Mouse (Mus musculus) testis, adult 2 months (tissue): Measurements from ENCODE around the gene Tbrg4. TPM values are rescaled to one million over a fixed set of nuclear protein-coding genes. Genes with fewer than 3 reads are reported as not detected.
"Not testable (repeated sequence)": the region's sequence is repeated elsewhere in the genome, so short reads cannot be mapped to it uniquely, and the experiment has no call there.

Experiments
- H3K27ac ChIP-seq: fragments of 200-500 bp; 2 replicates; pipeline ENCODE4 v1.5.1; 2012; ENCODE audit warnings: low read depth, low read length; ENCODE audit not compliant: control insufficient read depth, insufficient read depth
- H3K27me3 ChIP-seq: fragments of 200-500 bp; 2 replicates; pipeline ENCODE4 v1.6.1; 2012; ENCODE audit warnings: mild to moderate bottlenecking, low read length, moderate library complexity; ENCODE audit not compliant: control insufficient read depth, insufficient read depth
- H3K36me3 ChIP-seq: fragments of 200-500 bp; 2 replicates; pipeline ENCODE4 v1.6.1; 2012; ENCODE audit warnings: mild to moderate bottlenecking, low read length; ENCODE audit not compliant: control insufficient read depth, insufficient read depth
- H3K4me1 ChIP-seq: fragments of 200-500 bp; 2 replicates; pipeline ENCODE4 v1.6.1; 2012; ENCODE audit warnings: low read length; ENCODE audit not compliant: control insufficient read depth, insufficient read depth
- H3K4me3 ChIP-seq: fragments of 200-500 bp; 2 replicates; pipeline ENCODE4 v1.5.1; 2012; ENCODE audit warnings: low read depth, mild to moderate bottlenecking, low read length, moderate library complexity, mixed read lengths; ENCODE audit not compliant: control insufficient read depth
- CTCF ChIP-seq: fragments of 200-500 bp; IDR thresholded peaks from 2 replicates; pipeline ENCODE4 v1.5.1; 2012; ENCODE audit warnings: low read depth, mild to moderate bottlenecking, inconsistent platforms, low read length, moderate library complexity; ENCODE audit not compliant: control insufficient read depth, insufficient read depth, insufficient replicate concordance
- POLR2A ChIP-seq: fragments of 200-500 bp; IDR thresholded peaks from 2 replicates; pipeline ENCODE4 v1.6.1; 2012; ENCODE audit warnings: low read depth, mild to moderate bottlenecking, inconsistent platforms, low read length, moderate library complexity; ENCODE audit not compliant: control insufficient read depth
- polyA plus RNA-seq: library from polyadenylated mRNA; depleted of rRNA; stranded (reverse); fragments of >200 nt; gene quantifications from 2 replicates; pipeline ENCODE4 v1.2.3, GENCODE M21; 2012

The Tbrg4 gene
- polyA plus RNA-seq, 1 experiment: 57.1 TPM

- peak within 1 kb of the TSS; percentile 68 for H3K4me3 ChIP-seq
- no peak within 1 kb of the TSS for H3K27ac ChIP-seq
- no peaks in the 10 kb centered on the region for H3K27me3 ChIP-seq
- H3K4me1 ChIP-seq: peaks cover 3% of the 10 kb centered on the region
- TF ChIP-seq CTCF (no peak), POLR2A (no peak)
- no peaks in the 10 kb centered on the region for H3K36me3 ChIP-seq
Measured at GRCm38 (mm10) chr11:6658271-6658670, 32.4 kb upstream of the Tbrg4 start, which contains the start of gene Ramp3. Ramp3 (plus strand) TSS chr11:6658521.

GRCm38 (mm10) chr11:6654903-6655302 is 29.0 kb upstream of the Tbrg4 start:
- Histone ChIP-seq H3K4me3 (no peak overlapping the region), H3K27ac (no peak overlapping the region), H3K36me3 (no peaks in the 10 kb centered on the region), H3K27me3 (no peaks in the 10 kb centered on the region), H3K4me1 (peaks cover 3% of the 10 kb centered on the region)
- TF ChIP-seq POLR2A: no peak
- peak; percentile 20; the same call in 1 of the 2 replicates for TF ChIP-seq CTCF

GRCm38 (mm10) chr11:6652978-6653377 is 27.1 kb upstream of the Tbrg4 start:
- H3K4me3 ChIP-seq, H3K27ac ChIP-seq, H3K4me1 ChIP-seq, H3K27me3 ChIP-seq, H3K36me3 ChIP-seq: not testable (repeated sequence)

GRCm38 (mm10) chr11:6650519-6650918 is 24.7 kb upstream of the Tbrg4 start:
- TF ChIP-seq CTCF (no peak), POLR2A (no peak)
- H3K27ac ChIP-seq: no peak overlapping the region
- peaks cover 5% of the 10 kb centered on the region; the same call in 1 of the 2 replicates for H3K4me1 ChIP-seq
- no peaks in the 10 kb centered on the region for H3K27me3 ChIP-seq
- no peaks in the 10 kb centered on the region for H3K36me3 ChIP-seq
- no peak overlapping the region for H3K4me3 ChIP-seq

- Histone ChIP-seq H3K27ac (no peak overlapping the region), H3K4me3 (no peak overlapping the region), H3K4me1 (peaks cover 5% of the 10 kb centered on the region; the same call in 1 of the 2 replicates), H3K27me3 (no peaks in the 10 kb centered on the region), H3K36me3 (no peaks in the 10 kb centered on the region)
- TF ChIP-seq POLR2A (no peak), CTCF (no peak)
Measured at GRCm38 (mm10) chr11:6647831-6648724, 22.2 kb upstream of the Tbrg4 start.

GRCm38 (mm10) chr11:6644566-6644965 is 18.7 kb upstream of the Tbrg4 start:
- TF ChIP-seq POLR2A: no peak
- TF ChIP-seq CTCF: no peak
- Histone ChIP-seq H3K36me3 (no peaks in the 10 kb centered on the region), H3K27me3 (no peaks in the 10 kb centered on the region), H3K4me3 (peak overlapping the region; percentile 44), H3K27ac (no peak overlapping the region), H3K4me1 (peaks cover 5% of the 10 kb centered on the region; the same call in 1 of the 2 replicates)

- Histone ChIP-seq H3K4me3 (no peak overlapping the region), H3K36me3 (no peaks in the 10 kb centered on the region), H3K27me3 (no peaks in the 10 kb centered on the region), H3K27ac (no peak overlapping the region), H3K4me1 (no peaks in the 10 kb centered on the region)
- TF ChIP-seq CTCF (no peak), POLR2A (no peak)
Measured at GRCm38 (mm10) chr11:6639072-6639471, 13.2 kb upstream of the Tbrg4 start.

GRCm38 (mm10) chr11:6638537-6638936 is 12.7 kb upstream of the Tbrg4 start, which contains the start of gene Wap:
Wap (minus strand) TSS chr11:6638637.
- Histone ChIP-seq H3K27me3 (no peaks in the 10 kb centered on the region), H3K27ac (no peak within 1 kb of the TSS), H3K4me1 (no peaks in the 10 kb centered on the region), H3K36me3 (no peaks in the 10 kb centered on the region), H3K4me3 (no peak within 1 kb of the TSS)
- TF ChIP-seq POLR2A (no peak), CTCF (no peak)
